Mouse (Mus musculus) layer of hippocampus, postnatal 36 days (tissue): Measurements from ENCODE around the gene Nme8. TPM values are rescaled to one million over a fixed set of nuclear protein-coding genes. Genes with fewer than 3 reads are reported as not detected.

Experiments
- DNase-seq, 2 experiments: peaks; one replicate each; pipeline ENCODE4 v3.0.0; 2022
- total RNA-seq, 2 experiments: library from RNA; stranded (reverse); gene quantifications; 2 replicates each; pipeline ENCODE4 v1.2.3; 2021

Nme8 gene
- total RNA-seq, 2 experiments from 2014 or later: not detected

GRCm38 (mm10) chr13:19640203-19640851, 57.3 kb downstream of the Nme8 start:
- DNase-seq: no peak

GRCm38 (mm10) chr13:19636131-19636530, 61.5 kb downstream of the Nme8 start:
- DNase-seq: no peak

DNA sequence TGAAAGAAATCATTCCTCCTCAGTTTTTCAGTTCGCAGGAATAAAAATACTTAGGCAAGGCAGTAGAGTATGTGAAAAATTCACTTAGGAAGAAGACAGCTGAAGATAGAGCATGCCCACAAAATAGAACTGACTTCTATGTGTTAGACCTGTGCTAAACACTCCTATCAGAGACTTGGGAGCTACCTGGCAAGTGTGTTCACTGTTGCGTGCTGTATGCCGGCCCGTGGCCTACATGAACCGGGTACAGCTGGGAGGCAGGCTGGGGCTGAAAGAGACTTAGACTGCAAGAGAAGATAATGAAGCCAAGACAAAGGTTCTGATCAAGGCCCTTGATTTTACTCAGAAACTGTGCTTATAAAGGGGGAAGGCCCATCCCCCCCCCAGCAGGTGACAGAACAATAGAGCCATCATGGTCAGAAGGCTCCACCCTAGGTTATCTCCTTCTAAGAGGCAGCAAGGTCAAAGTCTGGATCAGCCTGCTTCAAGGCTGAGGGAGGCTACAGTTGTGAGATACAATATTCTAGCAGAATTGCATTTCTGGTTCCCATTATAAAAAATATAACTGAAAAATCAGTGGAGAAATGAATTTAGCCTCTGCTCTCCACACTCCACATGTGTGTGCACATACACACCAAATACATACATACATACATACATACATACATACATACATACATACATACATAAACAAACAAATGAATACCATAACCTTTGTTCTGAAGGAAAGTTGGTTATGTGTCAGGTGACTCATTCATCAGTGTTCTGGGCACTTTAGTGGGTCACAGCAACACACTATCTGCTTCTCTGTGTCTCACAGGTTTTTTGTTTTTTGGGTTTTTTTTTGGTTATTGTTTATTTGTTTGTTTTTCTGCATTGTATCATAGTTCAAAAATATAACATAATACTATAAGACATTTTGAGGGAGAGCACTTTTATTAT, 66.6 kb downstream of the Nme8 start:
- DNase-seq: no peak

GRCm38 (mm10) chr13:19626473-19626872, 71.1 kb downstream of the Nme8 start:
- no peak for DNase-seq

DNA sequence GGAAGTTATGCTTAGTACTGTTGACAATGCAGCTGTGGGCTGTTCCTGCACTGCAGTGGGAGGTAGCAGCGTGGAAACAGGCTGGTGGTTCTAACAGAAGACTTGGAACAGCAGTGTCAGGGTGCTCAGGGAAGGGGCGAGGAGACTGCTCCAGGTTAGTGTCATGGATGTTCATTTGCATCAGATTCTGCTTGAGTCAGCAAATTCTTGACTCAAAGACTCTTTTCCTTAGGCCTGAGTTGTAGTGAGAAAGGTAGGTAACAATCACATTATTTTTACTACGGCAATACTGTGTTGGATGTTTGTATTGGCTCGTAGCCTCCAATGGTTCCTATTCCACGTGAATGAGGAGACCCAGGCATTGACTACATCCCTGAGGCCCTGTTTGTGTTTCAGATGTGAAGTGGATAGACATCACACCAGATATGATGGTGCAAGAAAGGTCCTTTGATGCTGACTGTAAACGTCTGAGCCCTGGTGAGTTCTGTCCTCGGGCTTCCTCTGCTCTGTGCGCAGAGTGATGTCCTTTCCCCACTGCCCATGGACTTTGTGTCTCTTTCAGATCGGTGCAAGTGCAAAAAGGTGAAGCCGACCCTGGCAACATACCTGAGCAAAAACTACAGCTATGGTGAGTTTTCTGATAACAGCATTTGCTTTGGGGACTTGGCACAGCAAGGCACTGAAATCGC, 72.8 kb downstream of the Nme8 start:
- no peak for DNase-seq

DNA sequence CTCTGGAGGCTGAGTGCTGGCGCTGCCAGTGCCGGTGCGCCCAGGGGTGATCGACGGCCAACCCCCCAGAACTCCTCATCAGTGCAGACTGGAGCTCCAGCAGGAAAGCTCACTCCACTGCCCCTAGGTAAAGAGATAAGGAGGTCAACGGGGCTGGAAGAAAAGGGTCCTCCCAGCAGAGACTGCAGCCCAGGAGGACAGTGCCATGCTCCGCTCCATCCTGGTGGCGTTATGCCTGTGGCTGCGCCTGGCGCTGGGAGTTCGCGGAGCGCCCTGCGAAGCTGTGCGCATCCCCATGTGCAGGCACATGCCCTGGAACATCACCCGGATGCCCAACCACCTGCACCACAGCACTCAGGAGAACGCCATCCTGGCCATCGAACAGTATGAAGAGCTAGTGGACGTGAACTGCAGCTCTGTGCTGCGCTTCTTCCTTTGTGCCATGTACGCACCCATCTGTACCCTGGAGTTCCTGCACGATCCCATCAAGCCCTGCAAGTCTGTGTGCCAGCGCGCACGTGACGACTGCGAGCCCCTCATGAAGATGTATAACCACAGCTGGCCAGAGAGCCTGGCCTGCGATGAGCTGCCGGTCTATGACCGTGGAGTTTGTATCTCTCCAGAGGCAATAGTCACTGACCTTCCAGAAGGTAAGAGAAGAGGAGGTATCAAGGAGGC, 74.2 kb downstream of the Nme8 start:
- DNase-seq: peak; percentile 7 to 40

DNA sequence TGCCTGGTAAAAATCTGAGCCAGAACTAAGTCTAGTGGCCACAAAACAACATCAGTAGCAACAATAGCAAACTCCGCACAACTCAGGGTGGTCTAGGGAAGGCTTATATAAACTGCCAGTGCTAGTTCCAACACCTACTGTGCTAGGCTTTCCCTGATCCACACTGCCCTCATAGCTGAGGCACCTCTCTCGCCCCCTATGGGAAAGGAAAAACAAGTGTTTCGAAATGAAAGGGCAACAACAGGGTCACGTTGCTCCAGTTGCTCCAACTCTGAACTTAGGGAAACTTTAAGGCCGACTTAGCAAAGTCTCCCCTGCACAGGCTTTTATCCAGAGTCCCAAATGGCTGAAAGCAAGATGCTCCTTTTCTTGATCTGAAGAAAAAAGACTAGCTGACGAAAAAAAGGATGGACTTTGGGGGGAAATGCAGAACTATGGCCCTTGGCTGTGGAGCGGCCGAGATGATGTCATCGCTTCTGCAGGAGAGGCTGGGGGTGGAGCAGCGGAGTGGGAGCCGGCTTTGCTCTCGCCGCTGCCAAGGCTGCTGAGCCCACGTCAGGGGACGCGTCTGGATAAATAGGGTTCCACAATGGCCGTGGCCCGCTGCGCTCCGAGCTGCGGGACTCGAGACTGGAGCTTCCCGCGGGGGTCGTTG, 74.9 kb downstream of the Nme8 start, which contains the start of gene Sfrp4:
Gene Sfrp4, plus strand, starts transcription at position 532 of the 655 bp plus-strand sequence.
- peak in 1 of 2 experiments; percentile 38 for DNase-seq

DNA sequence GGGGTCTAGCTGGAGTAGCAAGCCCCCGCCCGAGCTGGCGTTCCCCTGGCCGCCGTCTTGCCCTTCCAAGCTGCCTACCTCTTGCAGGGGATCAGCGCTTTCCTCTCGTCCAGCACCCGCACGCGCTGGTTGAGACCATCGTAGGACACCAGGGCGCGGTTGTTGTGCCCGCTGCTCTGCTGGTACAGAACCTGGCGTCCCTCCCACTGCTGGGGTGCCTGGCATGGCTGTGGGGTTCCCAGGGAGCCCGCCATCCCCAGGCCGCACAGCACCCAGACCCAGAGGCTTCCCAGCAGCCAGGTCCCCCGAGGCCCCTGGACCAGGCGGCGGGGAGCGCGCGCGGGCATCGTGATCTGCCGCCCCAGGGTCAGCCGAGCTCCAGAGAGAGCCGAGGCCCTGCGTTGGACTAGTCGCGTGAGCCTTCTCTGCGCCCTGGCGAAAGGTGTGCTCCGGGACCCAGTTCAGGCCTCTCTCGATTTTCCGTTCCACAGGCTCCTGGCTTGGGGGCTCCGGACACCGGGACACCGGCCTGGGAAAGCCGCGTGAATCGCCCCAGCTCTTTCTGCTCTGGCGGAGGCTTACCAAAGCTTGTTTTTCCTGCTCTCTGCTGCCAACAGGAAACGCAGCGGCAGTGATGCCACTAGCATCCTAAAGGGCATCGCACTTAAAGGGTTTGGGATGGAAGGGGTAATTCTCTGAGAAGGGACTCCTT, 78.2 kb downstream of the Nme8 start, which contains the start of gene Epdr1:
Gene Epdr1, minus strand, starts transcription at position 712 of the 712 bp plus-strand sequence.
- DNase-seq: peak; percentile 70 to 73

GRCm38 (mm10) chr13:19618841-19619215, 78.8 kb downstream of the Nme8 start:
- DNase-seq: no peak

- DNase-seq: no peak
These were observed 79.5 kb downstream of the Nme8 start for GRCm38 (mm10) chr13:19618081-19618480.

DNA sequence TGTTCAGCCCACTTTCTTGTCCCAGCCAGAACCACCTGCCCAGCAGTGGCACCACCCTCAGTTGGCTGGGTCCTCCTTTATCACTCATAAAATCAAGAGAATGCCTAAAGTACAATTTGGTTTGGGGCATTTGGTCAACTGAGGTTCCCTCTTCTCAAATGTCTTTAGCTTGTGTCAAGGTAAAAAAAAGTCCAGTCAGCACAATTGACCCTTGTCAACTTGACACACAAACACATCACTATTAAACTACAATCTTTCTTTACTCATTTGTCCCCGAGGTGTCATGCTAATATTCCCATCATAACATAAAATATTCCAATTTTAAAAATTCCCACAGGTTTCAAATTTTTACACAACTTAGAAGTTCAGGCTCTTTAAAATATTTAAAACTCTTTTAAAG, 83.3 kb downstream of the Nme8 start:
- no peak for DNase-seq

DNA sequence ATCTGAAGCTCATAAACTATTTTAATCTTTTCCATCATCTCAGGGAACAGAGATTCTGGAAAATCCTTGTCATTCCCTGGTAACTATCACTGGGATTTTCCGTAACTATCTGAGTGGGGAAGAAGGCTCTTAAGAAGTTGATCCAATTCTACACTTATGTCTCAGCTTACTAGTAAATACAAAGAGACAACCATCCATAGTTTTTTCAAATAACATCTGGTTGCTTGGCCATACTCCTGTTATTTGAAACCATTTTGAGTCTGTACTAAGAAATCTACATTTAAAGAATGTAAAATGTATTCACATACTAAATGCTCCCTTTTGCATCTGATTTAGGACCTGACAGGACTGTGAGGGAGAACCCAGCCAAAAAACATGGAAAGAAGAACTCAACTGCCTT, 84.2 kb downstream of the Nme8 start:
- DNase-seq: no peak

- no peak for DNase-seq
These were observed 84.6 kb downstream of the Nme8 start for GRCm38 (mm10) chr13:19612963-19613362.

GRCm38 (mm10) chr13:19612348-19612747, 85.2 kb downstream of the Nme8 start:
- no peak for DNase-seq

- DNase-seq: no peak
These were observed 89.5 kb downstream of the Nme8 start for GRCm38 (mm10) chr13:19608120-19608519.

- DNase-seq: no peak
These were observed 92.7 kb downstream of the Nme8 start for GRCm38 (mm10) chr13:19604916-19605315.

- DNase-seq: no peak
These were observed 93.9 kb downstream of the Nme8 start for GRCm38 (mm10) chr13:19603719-19604118.

DNA sequence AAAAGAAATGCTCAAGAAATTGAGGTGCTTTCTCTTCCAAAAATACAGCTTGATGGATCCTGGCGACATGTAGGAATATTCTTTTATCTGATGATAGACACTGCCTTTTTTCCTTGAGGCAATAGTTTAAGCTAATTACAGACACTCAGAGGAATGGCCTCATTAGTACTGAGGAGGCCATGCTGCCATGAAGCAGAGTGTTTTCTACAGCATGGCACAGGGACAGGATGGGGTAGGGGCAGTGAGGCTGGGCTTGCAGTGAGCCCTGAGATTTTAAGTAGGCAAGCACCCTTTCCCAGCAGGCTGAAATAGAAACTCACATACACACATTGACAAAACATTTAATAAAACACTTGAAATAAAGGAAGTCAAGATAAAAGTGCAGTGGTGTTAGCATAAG, 95.1 kb downstream of the Nme8 start:
- no peak for DNase-seq

DNA sequence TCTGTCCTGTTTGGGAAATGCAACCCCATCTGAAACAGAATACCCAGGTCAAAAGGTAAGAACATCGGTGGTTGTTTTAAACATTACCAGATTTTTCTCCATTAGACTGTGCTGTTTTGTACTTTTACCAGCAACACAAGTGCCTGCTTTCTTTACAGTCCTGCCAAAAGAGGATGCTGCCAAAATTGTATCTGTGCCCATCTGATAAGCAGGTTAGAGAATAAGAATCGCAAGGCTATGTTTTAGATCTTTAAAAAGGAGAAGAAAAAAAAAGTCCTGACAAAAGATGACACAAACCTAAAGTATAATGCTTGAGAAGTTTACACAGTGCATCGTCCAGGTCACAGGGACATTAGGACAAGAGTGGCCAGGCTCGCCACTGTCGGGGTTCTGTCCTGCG, 98.4 kb downstream of the Nme8 start:
- DNase-seq: no peak

DNA sequence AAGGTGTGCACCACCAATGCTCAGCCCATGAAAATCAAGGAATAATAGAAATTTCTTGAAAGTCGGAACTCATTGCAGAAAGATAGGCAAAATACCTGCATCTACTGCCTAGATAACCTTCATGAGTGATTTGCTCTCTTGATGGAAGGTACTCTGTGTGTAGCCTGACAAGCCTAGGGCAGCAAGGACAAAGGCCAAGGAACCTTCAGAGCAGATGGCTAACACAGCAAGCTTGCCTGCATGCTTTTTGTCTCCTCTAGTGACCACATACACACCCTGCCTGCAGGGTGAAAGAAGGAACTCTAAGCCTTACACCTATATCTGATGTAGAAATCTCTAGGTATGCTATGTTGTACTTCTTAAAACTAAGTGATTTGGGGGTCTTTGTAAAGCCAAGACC, 102.5 kb downstream of the Nme8 start:
- no peak for DNase-seq
